Mouse (Mus musculus): ENCODE data around the gene Zfp810. TPM values are rescaled to one million over a fixed set of nuclear protein-coding genes. Genes with fewer than 3 reads are reported as not detected.
"Not testable (repeated sequence)": the region's sequence is repeated elsewhere in the genome, so short reads cannot be mapped to it uniquely, and the experiment has no call there.

The Zfp810 gene
- polyA plus RNA-seq, 1 experiment from 2014 or later: 23.2 TPM

DNA sequence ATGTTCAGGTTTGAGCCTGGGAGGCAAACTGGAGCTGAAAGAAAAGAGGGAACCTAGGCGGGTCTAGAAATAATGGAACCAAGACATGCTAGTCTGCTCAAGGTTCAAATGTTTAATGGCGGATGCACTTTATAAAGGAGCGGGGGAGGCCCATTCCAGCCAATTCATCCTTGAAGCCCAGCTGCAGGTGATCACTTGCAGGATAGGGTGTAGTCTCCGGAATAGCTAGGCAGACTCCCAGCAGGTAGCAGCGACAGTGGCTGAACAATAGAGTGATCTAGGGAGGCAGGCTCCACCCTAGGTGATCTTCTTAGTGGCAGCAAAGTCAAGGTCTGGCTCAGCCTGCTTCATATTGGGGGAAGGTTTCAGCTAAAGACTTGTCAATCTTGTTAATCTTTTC is 8.6 kb upstream of the Zfp810 start:
- H3K9me3 ChIP-seq (replicated peaks); ATAC-seq (replicated peaks; ENCODE audit: low FRiP score); H3K9ac ChIP-seq; H3K4me3 ChIP-seq (replicated peaks); H3K27me3 ChIP-seq; H3K36me3 ChIP-seq; H3K27ac ChIP-seq; H3K4me2 ChIP-seq; H3K4me1 ChIP-seq: not testable (repeated sequence)
- WGBS: 75% methylated on average over 5 of the region's 5 CpGs

DNA sequence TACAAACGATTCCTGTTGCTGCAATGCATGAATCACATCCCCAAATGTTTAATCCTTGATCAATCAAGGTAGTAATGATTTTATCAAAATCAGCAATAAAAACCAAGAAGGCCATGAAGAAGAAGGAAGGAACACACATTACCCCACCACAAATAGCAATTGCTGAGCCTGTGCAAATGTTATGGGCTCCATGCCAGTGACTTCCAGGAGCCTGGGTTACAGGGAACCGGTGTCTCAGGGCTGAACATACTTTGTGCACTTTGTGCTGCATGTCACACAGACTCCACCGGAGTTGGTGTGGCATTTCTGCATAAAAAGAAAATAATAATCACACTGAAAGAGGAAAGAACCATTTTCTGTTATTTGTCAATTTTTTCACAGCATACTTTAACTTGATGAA is 6.6 kb upstream of the Zfp810 start:
- no peak for ATAC-seq (replicated peaks; ENCODE audit: low FRiP score)
- no peak overlapping the region for H3K4me2 ChIP-seq
- no peaks in the 10 kb centered on the region for H3K4me1 ChIP-seq
- H3K4me3 ChIP-seq (replicated peaks): no peak overlapping the region
- no peaks in the 10 kb centered on the region for H3K36me3 ChIP-seq
- 81% methylated on average over 3 of the region's 3 CpGs for WGBS
- no peaks in the 10 kb centered on the region for H3K27me3 ChIP-seq
- no peak overlapping the region for H3K9ac ChIP-seq
- no peak overlapping the region for H3K27ac ChIP-seq
- H3K9me3 ChIP-seq (replicated peaks): peaks cover 4% of the 10 kb centered on the region

DNA sequence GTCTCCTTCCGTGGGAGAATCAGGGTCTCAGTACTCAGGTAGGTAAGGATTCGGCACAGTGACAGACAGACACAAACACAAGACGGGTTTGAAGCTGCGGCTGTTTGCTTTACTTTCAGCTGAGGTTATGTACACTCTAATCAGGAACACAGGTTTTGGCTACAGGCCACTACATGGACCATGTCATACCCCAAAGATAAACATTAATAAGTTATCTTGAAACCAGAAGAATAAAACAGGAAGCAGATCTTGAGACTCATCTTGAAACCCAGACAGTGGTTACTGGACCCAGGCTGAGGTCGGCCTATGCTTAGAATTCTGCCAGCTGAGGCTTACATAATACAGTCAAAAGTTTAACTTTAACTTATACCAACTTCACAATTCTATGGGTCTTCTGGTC is 5.8 kb upstream of the Zfp810 start:
- no peak overlapping the region for H3K27ac ChIP-seq
- H3K27me3 ChIP-seq: no peaks in the 10 kb centered on the region
- H3K4me3 ChIP-seq (replicated peaks): no peak overlapping the region
- no peak overlapping the region for H3K4me2 ChIP-seq
- WGBS: 86% methylated on average over 5 of the region's 5 CpGs
- no peak for ATAC-seq (replicated peaks; ENCODE audit: low FRiP score)
- peaks cover 4% of the 10 kb centered on the region for H3K9me3 ChIP-seq (replicated peaks)
- H3K9ac ChIP-seq: no peak overlapping the region
- no peaks in the 10 kb centered on the region for H3K36me3 ChIP-seq
- H3K4me1 ChIP-seq: no peaks in the 10 kb centered on the region

DNA sequence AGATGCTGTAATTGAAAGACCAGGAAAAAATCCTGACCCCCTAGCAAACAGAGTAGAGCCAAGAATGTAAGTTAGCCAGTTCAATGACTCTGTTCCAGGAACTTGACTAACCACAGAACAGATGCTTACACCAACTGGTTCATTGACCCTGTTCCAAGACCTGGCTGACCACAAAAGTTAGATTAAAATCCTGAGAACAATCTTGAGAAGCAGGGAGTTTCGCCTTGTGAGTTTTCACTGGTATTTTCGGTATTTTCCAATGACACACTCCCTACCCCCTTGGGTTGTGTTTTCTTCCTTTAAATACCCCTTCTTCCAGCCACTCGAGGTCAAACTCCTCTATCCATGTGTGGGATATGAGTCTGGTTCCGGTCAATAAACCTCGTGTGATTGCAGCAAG is 2.2 kb upstream of the Zfp810 start:
- Histone ChIP-seq H3K4me1 (peaks cover 10% of the 10 kb centered on the region), H3K27me3 (no peaks in the 10 kb centered on the region), H3K27ac (no peak overlapping the region), H3K9me3 (replicated peaks) (peaks cover 4% of the 10 kb centered on the region), H3K4me3 (replicated peaks) (no peak overlapping the region), H3K4me2 (no peak overlapping the region), H3K9ac (no peak overlapping the region), H3K36me3 (peaks cover 8% of the 10 kb centered on the region)
- no peak for ATAC-seq (replicated peaks; ENCODE audit: low FRiP score)
- 87% methylated on average over 5 of the region's 5 CpGs for WGBS

DNA sequence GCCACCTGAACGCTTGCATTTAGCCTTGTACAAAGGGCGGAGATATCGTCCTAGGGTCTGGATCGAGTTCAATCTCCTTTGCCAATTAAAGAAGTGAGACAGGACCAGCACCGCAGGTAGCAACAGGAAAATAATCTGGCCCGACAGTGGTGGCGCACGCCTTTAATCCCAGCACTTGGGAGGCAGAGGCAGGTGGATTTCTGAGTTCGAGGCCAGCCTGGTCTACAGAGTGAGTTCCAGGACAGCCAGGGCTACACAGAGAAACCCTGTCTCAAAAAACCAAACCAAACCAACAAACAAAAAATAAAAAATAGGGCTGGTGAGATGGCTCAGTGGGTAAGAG is 443 bp upstream of the Zfp810 start:
- peak overlapping the region; percentile 72 for H3K4me2 ChIP-seq
- H3K27ac ChIP-seq: peak overlapping the region; percentile 83
- H3K9me3 ChIP-seq (replicated peaks); H3K27me3 ChIP-seq; H3K4me1 ChIP-seq; ATAC-seq (replicated peaks; ENCODE audit: low FRiP score): not testable (repeated sequence)
- peak overlapping the region; percentile 97; the same call in 1 of the 2 replicates for H3K9ac ChIP-seq
- WGBS: 14% methylated on average over 9 of the region's 9 CpGs
- H3K4me3 ChIP-seq (replicated peaks): peak overlapping the region; percentile 95
- H3K36me3 ChIP-seq: peaks cover 25% of the 10 kb centered on the region

DNA sequence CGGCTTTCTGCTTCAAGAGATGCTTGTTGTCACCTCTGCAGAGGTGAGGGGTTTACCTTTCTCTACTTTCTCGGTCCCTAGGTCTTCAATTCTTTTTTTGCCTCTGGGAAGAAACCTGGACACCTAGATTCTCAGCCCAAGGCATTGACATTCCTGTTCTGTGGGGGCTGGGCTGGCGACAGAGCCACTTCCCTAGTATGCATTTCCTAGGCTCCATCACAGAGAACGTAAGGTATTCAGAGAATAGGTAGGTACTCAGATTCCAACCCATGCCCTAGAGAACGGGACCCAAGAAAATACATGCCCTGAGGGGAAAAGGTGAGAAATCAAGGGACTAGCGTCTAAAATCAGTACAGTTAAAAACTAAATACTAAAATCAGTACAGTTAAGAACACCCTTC is 722 bp downstream of the Zfp810 start:
- peak overlapping the region; percentile 95 for H3K4me3 ChIP-seq (replicated peaks)
- no peaks in the 10 kb centered on the region for H3K27me3 ChIP-seq
- peak overlapping the region; percentile 75 for H3K27ac ChIP-seq
- WGBS: 15% methylated on average over 6 of the region's 6 CpGs
- H3K9me3 ChIP-seq (replicated peaks): peaks cover 9% of the 10 kb centered on the region
- H3K4me2 ChIP-seq: peak overlapping the region; percentile 72
- peaks cover 35% of the 10 kb centered on the region for H3K36me3 ChIP-seq
- peaks cover 10% of the 10 kb centered on the region for H3K4me1 ChIP-seq
- H3K9ac ChIP-seq: peak overlapping the region; percentile 97
- no peak for ATAC-seq (replicated peaks; ENCODE audit: low FRiP score)

DNA sequence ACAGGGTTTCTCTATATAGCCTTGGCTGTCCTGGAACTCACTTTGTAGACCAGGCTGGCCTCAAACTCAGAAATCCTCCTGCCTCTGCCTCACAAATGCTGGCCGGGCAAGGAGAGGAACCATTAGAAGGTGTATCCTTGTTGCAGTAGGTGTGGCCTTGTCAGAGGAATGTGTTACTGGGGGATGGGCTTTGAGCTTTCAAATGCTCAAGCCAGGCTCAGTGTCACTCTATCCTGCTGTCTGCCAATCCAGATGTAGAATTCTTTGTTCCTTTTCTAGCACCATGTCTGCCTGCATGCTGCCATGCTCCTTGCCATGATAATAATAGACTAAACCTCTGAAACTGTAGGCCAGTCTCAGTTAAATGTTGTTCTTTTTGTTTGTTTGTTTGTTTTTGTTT is 5.2 kb downstream of the Zfp810 start:
- H3K9me3 ChIP-seq (replicated peaks): peaks cover 5% of the 10 kb centered on the region; the same call in 1 of the 2 replicates
- no peak overlapping the region for H3K9ac ChIP-seq
- no peak overlapping the region for H3K4me3 ChIP-seq (replicated peaks)
- 96% methylated on average over 1 of the region's 1 CpGs for WGBS
- H3K27me3 ChIP-seq: no peaks in the 10 kb centered on the region
- H3K27ac ChIP-seq: no peak overlapping the region
- peaks cover 10% of the 10 kb centered on the region for H3K4me1 ChIP-seq
- peaks cover 75% of the 10 kb centered on the region for H3K36me3 ChIP-seq
- H3K4me2 ChIP-seq: no peak overlapping the region
- ATAC-seq (replicated peaks; ENCODE audit: low FRiP score): no peak

DNA sequence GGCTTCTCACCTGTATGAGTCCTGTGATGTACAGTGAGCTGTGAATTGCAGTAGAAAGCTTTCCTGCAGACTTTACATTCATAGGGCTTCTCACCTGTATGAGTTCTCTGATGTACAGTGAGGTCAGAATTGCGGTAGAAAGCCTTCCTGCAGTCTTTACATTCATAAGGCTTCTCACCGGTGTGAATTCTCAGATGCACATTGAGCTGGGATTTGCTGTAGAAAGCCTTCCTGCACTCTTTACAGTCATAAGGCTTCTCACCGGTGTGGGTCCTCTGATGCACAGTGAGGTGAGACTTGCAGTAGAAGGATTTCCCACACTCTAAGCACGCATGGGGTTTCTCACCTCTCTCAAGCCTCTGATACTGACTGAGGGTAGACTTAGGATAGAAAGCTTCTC is 28.7 kb downstream of the Zfp810 start:
- no peak overlapping the region for H3K27ac ChIP-seq
- no peaks in the 10 kb centered on the region for H3K27me3 ChIP-seq
- no peaks in the 10 kb centered on the region for H3K4me1 ChIP-seq
- WGBS: 99% methylated on average over 4 of the region's 4 CpGs
- H3K9ac ChIP-seq: no peak overlapping the region
- ATAC-seq (replicated peaks; ENCODE audit: low FRiP score): no peak
- H3K9me3 ChIP-seq (replicated peaks): peaks cover 71% of the 10 kb centered on the region
- no peak overlapping the region for H3K4me3 ChIP-seq (replicated peaks)
- H3K36me3 ChIP-seq: peaks cover 89% of the 10 kb centered on the region
- no peak overlapping the region for H3K4me2 ChIP-seq

DNA sequence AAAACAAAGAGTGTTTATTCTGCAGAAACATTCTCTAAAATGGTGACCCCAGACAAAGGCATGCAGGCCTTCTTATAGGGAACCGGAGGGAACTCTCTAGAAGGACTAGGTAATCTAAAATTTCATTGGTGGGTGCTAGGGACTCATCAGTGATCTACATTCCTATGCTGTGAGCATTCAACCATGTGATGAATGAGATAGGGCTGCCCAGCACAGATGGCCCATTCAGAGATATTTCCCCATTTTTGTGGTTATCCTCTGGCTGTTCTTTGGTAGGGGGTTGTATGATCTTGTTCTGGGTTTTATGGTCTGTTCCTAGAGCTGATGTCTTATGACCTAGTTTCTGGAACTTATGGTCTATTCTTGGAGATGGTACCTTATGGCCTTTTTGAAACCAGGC is 38.6 kb downstream of the Zfp810 start:
- Histone ChIP-seq H3K4me3 (replicated peaks) (no peak overlapping the region), H3K36me3 (peaks cover 8% of the 10 kb centered on the region), H3K27me3 (no peaks in the 10 kb centered on the region), H3K9me3 (replicated peaks) (peaks cover 12% of the 10 kb centered on the region), H3K27ac (no peak overlapping the region), H3K9ac (no peak overlapping the region), H3K4me1 (no peaks in the 10 kb centered on the region), H3K4me2 (no peak overlapping the region)
- no peak for ATAC-seq (replicated peaks; ENCODE audit: low FRiP score)
- 87% methylated on average over 1 of the region's 1 CpGs for WGBS

DNA sequence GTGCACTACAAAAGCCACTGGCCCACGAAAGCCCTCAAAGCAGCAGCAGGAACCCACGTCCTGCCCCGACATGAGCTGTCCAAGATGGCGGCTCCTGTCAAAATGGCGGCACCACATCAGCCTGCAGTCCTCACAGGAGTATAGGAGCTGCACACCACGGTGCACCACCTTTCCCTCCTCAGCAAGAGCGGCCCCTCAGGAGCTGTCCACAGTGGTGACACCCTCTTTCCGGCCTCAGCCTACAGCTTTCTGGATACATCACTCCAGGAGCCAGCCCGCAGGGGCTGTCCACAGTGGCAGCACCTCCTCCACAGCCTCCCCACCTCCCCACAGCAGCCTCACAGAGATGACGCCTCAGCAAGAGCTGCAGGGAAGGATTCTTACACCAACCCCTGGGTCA is 44.8 kb downstream of the Zfp810 start:
- no peaks in the 10 kb centered on the region for H3K36me3 ChIP-seq
- peaks cover 8% of the 10 kb centered on the region; the same call in 1 of the 2 replicates for H3K9me3 ChIP-seq (replicated peaks)
- no peak for ATAC-seq (replicated peaks; ENCODE audit: low FRiP score)
- H3K27ac ChIP-seq: no peak overlapping the region
- no peak overlapping the region for H3K9ac ChIP-seq
- WGBS: 86% methylated on average over 10 of the region's 10 CpGs
- H3K4me1 ChIP-seq: no peaks in the 10 kb centered on the region
- H3K4me2 ChIP-seq: no peak overlapping the region
- no peak overlapping the region for H3K4me3 ChIP-seq (replicated peaks)
- no peaks in the 10 kb centered on the region for H3K27me3 ChIP-seq

DNA sequence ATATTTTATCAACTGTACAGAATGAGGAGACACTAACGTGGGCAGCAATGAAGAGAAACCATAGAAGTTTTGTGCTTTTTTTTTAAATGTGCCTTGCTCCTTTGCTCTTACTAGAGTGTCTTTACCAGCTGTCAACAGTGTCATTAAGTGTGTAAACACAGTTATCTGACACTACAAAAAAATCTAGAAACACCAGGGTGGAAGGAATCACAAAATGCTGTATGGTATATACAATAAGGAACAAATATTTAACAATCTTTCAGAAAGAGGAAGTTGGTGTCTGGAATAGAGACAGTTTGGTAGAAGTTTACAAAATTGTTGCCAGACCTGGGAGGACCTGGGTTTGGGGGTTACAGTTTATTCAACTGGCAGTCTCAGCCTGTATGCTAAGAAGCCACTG is 45.9 kb downstream of the Zfp810 start:
- no peak overlapping the region for H3K4me3 ChIP-seq (replicated peaks)
- ATAC-seq (replicated peaks; ENCODE audit: low FRiP score): no peak
- H3K36me3 ChIP-seq: peaks cover 8% of the 10 kb centered on the region
- H3K4me2 ChIP-seq: no peak overlapping the region
- H3K27ac ChIP-seq: no peak overlapping the region
- H3K9ac ChIP-seq: no peak overlapping the region
- H3K27me3 ChIP-seq: no peaks in the 10 kb centered on the region
- 83% methylated on average over 1 of the region's 1 CpGs for WGBS
- no peaks in the 10 kb centered on the region for H3K4me1 ChIP-seq
- H3K9me3 ChIP-seq (replicated peaks): peaks cover 8% of the 10 kb centered on the region; the same call in 1 of the 2 replicates

DNA sequence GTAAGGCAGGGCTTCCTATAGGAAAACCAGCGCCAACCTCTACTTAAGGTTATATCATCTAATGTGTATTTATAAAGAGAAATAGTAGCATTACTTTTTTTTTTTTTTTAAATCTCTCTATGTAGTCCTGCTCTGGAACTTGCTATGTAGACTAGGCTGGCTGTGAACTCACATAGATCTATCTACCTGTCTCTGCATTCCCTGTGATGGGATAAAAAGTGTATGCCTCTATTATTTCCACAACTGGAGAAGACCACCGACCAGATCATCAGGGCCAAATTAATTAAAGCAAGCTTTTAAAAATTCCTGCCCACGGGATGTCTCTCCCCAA is 47.4 kb downstream of the Zfp810 start:
- H3K4me3 ChIP-seq (replicated peaks): peak overlapping the region; percentile 63
- H3K4me2 ChIP-seq: peak overlapping the region; percentile 69
- 25% methylated on average over 3 of the region's 3 CpGs for WGBS
- H3K27ac ChIP-seq: no peak overlapping the region
- no peaks in the 10 kb centered on the region for H3K27me3 ChIP-seq
- ATAC-seq (replicated peaks; ENCODE audit: low FRiP score): no peak
- no peaks in the 10 kb centered on the region for H3K4me1 ChIP-seq
- peaks cover 5% of the 10 kb centered on the region; the same call in 1 of the 2 replicates for H3K9me3 ChIP-seq (replicated peaks)
- no peak overlapping the region for H3K9ac ChIP-seq
- peaks cover 23% of the 10 kb centered on the region for H3K36me3 ChIP-seq

DNA sequence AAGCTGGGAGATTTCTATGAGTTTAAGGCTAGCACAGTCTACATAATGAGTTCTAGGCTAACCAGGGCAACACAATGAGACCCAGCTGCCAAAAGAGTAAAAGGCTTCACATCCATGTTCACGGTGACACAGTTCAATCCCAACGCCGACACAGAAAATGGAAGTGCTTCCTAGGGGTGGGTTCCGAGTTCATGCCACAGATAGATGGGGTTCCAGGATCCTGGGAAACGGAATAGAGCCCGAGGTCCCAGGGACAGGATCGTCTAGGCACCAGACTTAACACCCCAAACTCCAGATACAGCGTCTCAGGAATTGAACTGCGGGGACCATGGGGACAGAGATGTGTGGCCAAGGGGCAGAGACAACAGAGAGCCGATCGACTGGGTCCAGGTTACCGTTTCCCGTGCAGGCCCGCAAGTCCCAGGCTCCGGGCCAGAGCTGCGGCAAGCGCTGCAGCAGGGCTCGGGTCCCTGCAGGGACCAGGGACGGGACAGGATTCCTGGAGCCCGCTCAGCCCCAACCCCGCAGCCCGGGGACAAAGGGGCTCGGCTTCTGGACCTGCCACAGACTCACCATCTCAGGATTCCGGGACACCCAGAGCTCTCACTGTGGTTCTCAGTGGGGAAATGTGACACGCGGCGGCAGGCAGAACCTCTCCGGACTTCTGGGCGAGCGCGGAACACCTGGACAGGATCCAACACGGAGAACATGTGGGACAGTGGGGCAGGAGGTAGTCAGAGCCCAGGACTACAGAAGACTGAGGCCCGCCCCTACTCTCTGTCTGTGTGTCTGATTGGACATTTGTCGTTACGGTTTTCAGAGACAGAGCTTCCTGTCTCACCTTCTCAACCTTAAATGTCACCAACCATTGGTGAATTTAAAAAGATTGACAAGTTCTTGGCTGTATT is 48.0 kb downstream of the Zfp810 start, which contains the start of gene Zfp599:
Zfp599 (minus strand) TSS at position 712 of the 908 bp plus-strand sequence.
- ATAC-seq (replicated peaks; ENCODE audit: low FRiP score): peak; percentile 97
- WGBS: 2% methylated on average over 35 of the region's 35 CpGs
- Histone ChIP-seq H3K9ac (peak within 1 kb of the TSS; percentile 61), H3K9me3 (replicated peaks) (peaks cover 5% of the 10 kb centered on the region; the same call in 1 of the 2 replicates), H3K27ac (peak within 1 kb of the TSS; percentile 49), H3K27me3 (no peaks in the 10 kb centered on the region), H3K4me2 (peak within 1 kb of the TSS; percentile 69), H3K4me3 (replicated peaks) (peak within 1 kb of the TSS; percentile 63), H3K4me1 (no peaks in the 10 kb centered on the region), H3K36me3 (peaks cover 23% of the 10 kb centered on the region)
